Mouse (Mus musculus) lung, embryonic 16.5 days (tissue): ENCODE measurements around the gene Msrb3. TPM values are rescaled to one million over a fixed set of nuclear protein-coding genes. Genes with fewer than 3 reads are reported as not detected.
A peak's percentile ranks its signal among the peaks of the same experiment; 100 is the strongest.

Source experiments
- ATAC-seq: fragments of 200-750 bp; cut with Nextera tagmentation; 2 replicates; pipeline ENCODE4 v1.8.0; 2017; ENCODE audit warnings: low read depth, mild to moderate bottlenecking, moderate library complexity
- H3K27ac ChIP-seq: fragments of 300-500 bp; sonication (generic); 2 replicates; pipeline ENCODE4 v1.5.1; 2014; ENCODE audit warnings: mild to moderate bottlenecking, control low read depth, low read length
- H3K27me3 ChIP-seq: fragments of 300-500 bp; sonication (generic); 2 replicates; pipeline ENCODE4 v1.6.1; 2014; ENCODE audit warnings: low read depth, low read length, mixed read lengths; ENCODE audit not compliant: control insufficient read depth, insufficient read depth
- H3K36me3 ChIP-seq: fragments of 300-500 bp; sonication (generic); 2 replicates; pipeline ENCODE4 v1.6.1; 2014; ENCODE audit warnings: low read length; ENCODE audit not compliant: control insufficient read depth, insufficient read depth
- H3K4me1 ChIP-seq: fragments of 300-500 bp; sonication (generic); replicated peaks from 2 replicates; pipeline ENCODE4 v1.6.1; 2014; ENCODE audit warnings: low read length, mixed read lengths; ENCODE audit not compliant: control insufficient read depth, insufficient read depth
- H3K4me2 ChIP-seq: fragments of 300-500 bp; sonication (generic); 2 replicates; pipeline ENCODE4 v1.6.1; 2014; ENCODE audit warnings: low read depth, low read length, control low read depth
- H3K4me3 ChIP-seq: fragments of 300-500 bp; sonication (generic); 2 replicates; pipeline ENCODE4 v1.5.1; 2014; ENCODE audit warnings: mild to moderate bottlenecking, low read length, control low read depth
- H3K9ac ChIP-seq: fragments of 300-500 bp; sonication (generic); 2 replicates; pipeline ENCODE4 v1.6.1; 2014; ENCODE audit warnings: low read length, control low read depth
- H3K9me3 ChIP-seq: fragments of 300-500 bp; sonication (generic); 2 replicates; pipeline ENCODE4 v1.6.1; 2016; ENCODE audit warnings: low read length; ENCODE audit not compliant: control insufficient read depth
- WGBS: fragments of 180-500 bp; shearing (Covaris S2); extraction: QIAGEN DNeasy Blood & Tissue Kit; methylation state at CpG from one replicate; pipeline ENCODE4 v1.1.7; 2014; 5-methylcytosine and 5-hydroxymethylcytosine counted together
- polyA plus RNA-seq: library from polyadenylated mRNA; unstranded; fragments of >200 nt; fragmentation: Nextera tagmentation; extraction: Ambion mirVana; gene quantifications from 2 replicates; pipeline ENCODE4 v1.2.1, GENCODE M21; 2015

The Msrb3 gene
- polyA plus RNA-seq, 1 experiment from 2014 or later: 12.4 TPM

- H3K27me3 ChIP-seq: no peaks in the 10 kb centered on the region
- no peak overlapping the region; the same call in 1 of the 2 replicates for H3K9ac ChIP-seq
- H3K4me2 ChIP-seq: peak overlapping the region; percentile 60
- peaks cover 22% of the 10 kb centered on the region for H3K4me1 ChIP-seq
- 36% methylated on average over 4 of the region's 4 CpGs for WGBS
- peak; percentile 81 for ATAC-seq
- H3K36me3 ChIP-seq: no peaks in the 10 kb centered on the region
- peak overlapping the region; percentile 33; the same call in 1 of the 2 replicates for H3K27ac ChIP-seq
- no peaks in the 10 kb centered on the region for H3K9me3 ChIP-seq
- H3K4me3 ChIP-seq: no peak overlapping the region
Measured at GRCm38 (mm10) chr10:120810832-120811571, 87.9 kb downstream of the Msrb3 start.

- Histone ChIP-seq H3K4me1 (peaks cover 22% of the 10 kb centered on the region), H3K27me3 (no peaks in the 10 kb centered on the region), H3K27ac (no peak overlapping the region), H3K36me3 (no peaks in the 10 kb centered on the region), H3K9me3 (no peaks in the 10 kb centered on the region), H3K4me3 (no peak overlapping the region), H3K9ac (no peak overlapping the region), H3K4me2 (no peak overlapping the region)
- ATAC-seq: no peak
- 29% methylated on average over 14 of the region's 14 CpGs for WGBS
Measured at GRCm38 (mm10) chr10:120810053-120810696, 88.7 kb downstream of the Msrb3 start.

- Histone ChIP-seq H3K9me3 (no peaks in the 10 kb centered on the region), H3K4me2 (no peak overlapping the region), H3K36me3 (no peaks in the 10 kb centered on the region), H3K27ac (no peak overlapping the region), H3K4me3 (no peak overlapping the region), H3K27me3 (no peaks in the 10 kb centered on the region), H3K9ac (no peak overlapping the region), H3K4me1 (peaks cover 22% of the 10 kb centered on the region)
- WGBS: 85% methylated on average over 4 of the region's 4 CpGs
- ATAC-seq: no peak
Measured at GRCm38 (mm10) chr10:120808167-120808566, 90.7 kb downstream of the Msrb3 start.

GRCm38 (mm10) chr10:120801127-120801526 is 97.8 kb downstream of the Msrb3 start:
- no peak overlapping the region for H3K9ac ChIP-seq
- H3K27me3 ChIP-seq: no peaks in the 10 kb centered on the region
- H3K4me2 ChIP-seq: peak overlapping the region; percentile 39
- WGBS: 29% methylated on average over 6 of the region's 6 CpGs
- peaks cover 8% of the 10 kb centered on the region for H3K4me1 ChIP-seq
- H3K4me3 ChIP-seq: no peak overlapping the region
- ATAC-seq: no peak
- no peaks in the 10 kb centered on the region for H3K9me3 ChIP-seq
- no peaks in the 10 kb centered on the region for H3K36me3 ChIP-seq
- no peak overlapping the region for H3K27ac ChIP-seq

GRCm38 (mm10) chr10:120799479-120799878 is 99.4 kb downstream of the Msrb3 start:
- 59% methylated on average over 6 of the region's 6 CpGs for WGBS
- no peak overlapping the region for H3K4me2 ChIP-seq
- H3K4me3 ChIP-seq: no peak overlapping the region
- H3K4me1 ChIP-seq: peaks cover 14% of the 10 kb centered on the region
- no peaks in the 10 kb centered on the region for H3K27me3 ChIP-seq
- H3K27ac ChIP-seq: no peak overlapping the region
- no peaks in the 10 kb centered on the region for H3K36me3 ChIP-seq
- ATAC-seq: no peak
- no peaks in the 10 kb centered on the region for H3K9me3 ChIP-seq
- no peak overlapping the region for H3K9ac ChIP-seq

- no peak overlapping the region for H3K4me3 ChIP-seq
- no peak overlapping the region for H3K4me2 ChIP-seq
- no peak overlapping the region for H3K9ac ChIP-seq
- H3K36me3 ChIP-seq: no peaks in the 10 kb centered on the region
- H3K4me1 ChIP-seq: peaks cover 22% of the 10 kb centered on the region
- WGBS: 71% methylated on average over 4 of the region's 4 CpGs
- ATAC-seq: no peak
- H3K27ac ChIP-seq: no peak overlapping the region
- no peaks in the 10 kb centered on the region for H3K27me3 ChIP-seq
- H3K9me3 ChIP-seq: no peaks in the 10 kb centered on the region
Measured at GRCm38 (mm10) chr10:120796749-120797148, 102.2 kb downstream of the Msrb3 start.

- peak overlapping the region; percentile 30; the same call in 1 of the 2 replicates for H3K27ac ChIP-seq
Measured at GRCm38 (mm10) chr10:120794391-120794817, 104.5 kb downstream of the Msrb3 start.

GRCm38 (mm10) chr10:120792191-120792765 is 106.6 kb downstream of the Msrb3 start:
- H3K4me1 ChIP-seq: peaks cover 17% of the 10 kb centered on the region
- no peak overlapping the region for H3K27ac ChIP-seq
- H3K9me3 ChIP-seq: no peaks in the 10 kb centered on the region
- WGBS: 55% methylated on average over 11 of the region's 11 CpGs
- ATAC-seq: no peak
- H3K4me2 ChIP-seq: no peak overlapping the region
- H3K4me3 ChIP-seq: no peak overlapping the region
- H3K36me3 ChIP-seq: no peaks in the 10 kb centered on the region
- no peaks in the 10 kb centered on the region for H3K27me3 ChIP-seq
- no peak overlapping the region for H3K9ac ChIP-seq

More at GRCm38 (mm10) chr10:120794391-120794817, 104.5 kb downstream of the Msrb3 start:
- Histone ChIP-seq H3K36me3 (no peaks in the 10 kb centered on the region), H3K4me3 (peak overlapping the region; percentile 19; the same call in 1 of the 2 replicates), H3K9ac (no peak overlapping the region), H3K27me3 (no peaks in the 10 kb centered on the region), H3K4me1 (peaks cover 17% of the 10 kb centered on the region), H3K4me2 (peak overlapping the region; percentile 41), H3K9me3 (no peaks in the 10 kb centered on the region)
- 2% methylated on average over 13 of the region's 13 CpGs for WGBS
- ATAC-seq: peak; percentile 62

GRCm38 (mm10) chr10:120791438-120791837 is 107.5 kb downstream of the Msrb3 start:
- Histone ChIP-seq H3K27ac (no peak overlapping the region), H3K36me3 (no peaks in the 10 kb centered on the region), H3K9ac (no peak overlapping the region), H3K4me1 (peaks cover 17% of the 10 kb centered on the region), H3K27me3 (no peaks in the 10 kb centered on the region), H3K4me3 (no peak overlapping the region), H3K4me2 (no peak overlapping the region), H3K9me3 (no peaks in the 10 kb centered on the region)
- 82% methylated on average over 11 of the region's 11 CpGs for WGBS
- ATAC-seq: no peak
